Mouse (Mus musculus): ENCODE measurements around the gene Faim2. TPM values are rescaled to one million over a fixed set of nuclear protein-coding genes. Genes with fewer than 3 reads are reported as not detected.

Gene Faim2
- polyA plus RNA-seq, 1 experiment from 2014 or later: 0.94 TPM

DNA sequence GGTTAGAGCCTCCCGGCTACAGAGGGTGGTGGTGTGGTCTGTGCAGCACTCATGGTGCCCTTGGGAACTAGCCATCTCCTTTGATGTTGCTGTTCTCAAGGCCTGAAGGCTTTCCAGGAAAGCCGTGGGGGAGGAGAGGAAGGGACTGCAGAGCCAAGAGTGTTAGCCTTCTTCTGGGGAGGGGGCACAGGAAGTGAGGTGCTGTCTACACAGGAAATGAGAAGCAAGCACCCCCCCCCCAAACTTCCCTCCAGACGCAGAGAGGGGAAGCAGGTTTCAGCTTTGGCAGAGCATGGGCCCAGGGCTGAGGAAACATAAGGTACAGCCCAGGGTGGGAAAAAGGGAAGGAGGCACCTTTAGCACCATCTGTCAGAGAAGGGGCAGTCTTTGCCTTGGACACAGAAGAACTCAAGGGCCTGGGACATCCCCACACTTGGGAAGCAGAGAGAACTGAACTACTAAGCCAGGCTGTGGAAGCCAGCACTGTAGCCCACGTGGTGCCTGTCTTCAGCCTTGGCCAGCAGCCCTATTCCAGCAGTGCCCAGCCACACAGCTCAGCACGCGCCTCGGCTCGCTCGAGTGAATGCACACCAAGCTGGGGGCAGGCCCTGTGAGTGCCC, 78.7 kb downstream of the Faim2 start:
- Histone ChIP-seq H3K36me3 (ENCODE audit: control insufficient read depth, insufficient read depth, low read length) (no peaks in the 10 kb centered on the region), H3K4me2 (ENCODE audit: low read depth, low read length) (no peak overlapping the region), H3K4me3 (ENCODE audit: low read length) (no peak overlapping the region), H3K9me3 (ENCODE audit: control insufficient read depth, low read length) (no peaks in the 10 kb centered on the region), H3K4me1 (replicated peaks; ENCODE audit: control insufficient read depth, insufficient read depth, low read length) (peaks cover 41% of the 10 kb centered on the region), H3K9ac (ENCODE audit: low read length) (peak overlapping the region; percentile 16; the same call in 1 of the 2 replicates), H3K27me3 (ENCODE audit: control insufficient read depth, insufficient read depth, low read depth, low read length) (no peaks in the 10 kb centered on the region), H3K27ac (ENCODE audit: low read length) (peak overlapping the region; percentile 28)
- WGBS: 32% methylated on average over 9 of the region's 9 CpGs
- peak; percentile 67 for ATAC-seq (ENCODE audit: low read depth)

Other genes with a start within 250 kb of the Faim2 start
- 54.0 and 55.1 TPM in 2 replicates for gene Prpf40b, start 233.1 kb downstream of the Faim2 start, polyA plus RNA-seq (2015; fragmentation: Nextera tagmentation; extraction: Ambion mirVana)
- gene Fam186b, start 232.3 kb downstream of the Faim2 start, polyA plus RNA-seq (2015; fragmentation: Nextera tagmentation; extraction: Ambion mirVana): 0.15 and 0.23 TPM in 2 replicates
- 29.1 and 29.3 TPM in 2 replicates for gene Fmnl3, start 157.7 kb downstream of the Faim2 start, polyA plus RNA-seq (2015; fragmentation: Nextera tagmentation; extraction: Ambion mirVana)
- 459 and 464 TPM in 2 replicates for gene Tmbim6, start 135.3 kb downstream of the Faim2 start, polyA plus RNA-seq (2015; fragmentation: Nextera tagmentation; extraction: Ambion mirVana)
- gene Nckap5l, start 70.4 kb downstream of the Faim2 start, polyA plus RNA-seq (2015; fragmentation: Nextera tagmentation; extraction: Ambion mirVana): 7.5 and 9.5 TPM in 2 replicates
- 13.4 and 13.7 TPM in 2 replicates for gene Bcdin3d, start 53.4 kb downstream of the Faim2 start, polyA plus RNA-seq (2015; fragmentation: Nextera tagmentation; extraction: Ambion mirVana)
- not detected in 2 replicates for gene Aqp2, start 50.9 kb upstream of the Faim2 start, polyA plus RNA-seq (2015; fragmentation: Nextera tagmentation; extraction: Ambion mirVana)
- 1.8 and 3.2 TPM in 2 replicates for gene Aqp5, start 62.6 kb upstream of the Faim2 start, polyA plus RNA-seq (2015; fragmentation: Nextera tagmentation; extraction: Ambion mirVana)
- gene Aqp6, start 73.2 kb upstream of the Faim2 start, polyA plus RNA-seq (2015; fragmentation: Nextera tagmentation; extraction: Ambion mirVana): not detected in 2 replicates
- 165 and 178 TPM in 2 replicates for gene Racgap1, start 123.5 kb upstream of the Faim2 start, polyA plus RNA-seq (2015; fragmentation: Nextera tagmentation; extraction: Ambion mirVana)
- gene Asic1, start 142.2 kb upstream of the Faim2 start, polyA plus RNA-seq (2015; fragmentation: Nextera tagmentation; extraction: Ambion mirVana): 1.6 and 1.7 TPM in 2 replicates
- 31.1 and 34.5 TPM in 2 replicates for gene Smarcd1, start 174.0 kb upstream of the Faim2 start, polyA plus RNA-seq (2015; fragmentation: Nextera tagmentation; extraction: Ambion mirVana)
- gene Gm17349, start 177.3 kb upstream of the Faim2 start, polyA plus RNA-seq (2015; fragmentation: Nextera tagmentation; extraction: Ambion mirVana): not detected in 2 replicates
- gene Gpd1, start 189.3 kb upstream of the Faim2 start, polyA plus RNA-seq (2015; fragmentation: Nextera tagmentation; extraction: Ambion mirVana): 3.3 and 3.7 TPM in 2 replicates
- gene Cox14, start 197.5 kb upstream of the Faim2 start, polyA plus RNA-seq (2015; fragmentation: Nextera tagmentation; extraction: Ambion mirVana): 148 and 164 TPM in 2 replicates
- gene Cers5, start 244.7 kb upstream of the Faim2 start, polyA plus RNA-seq (2015; fragmentation: Nextera tagmentation; extraction: Ambion mirVana): 73.3 and 74.4 TPM in 2 replicates